Mouse (Mus musculus) fat pad, adult 2 months (tissue): ENCODE measurements around the gene Nrbp1.
"Not testable (repeated sequence)": the region's sequence is repeated elsewhere in the genome, so short reads cannot be mapped to it uniquely, and the experiment has no call there.

Experiments used
- DNase-seq: peaks from one replicate; pipeline ENCODE4 v3.0.0-alpha.2; 2011; ENCODE audit warnings: low read depth, low spot score; ENCODE audit errors: extremely low read depth

Gene Nrbp1

GRCm38 (mm10) chr5:31204421-31204820 lies 36.2 kb upstream of the Nrbp1 start:
- DNase-seq = no peak

GRCm38 (mm10) chr5:31216554-31216953 lies 24.1 kb upstream of the Nrbp1 start:
- not testable (repeated sequence) for DNase-seq

GRCm38 (mm10) chr5:31218294-31218693 lies 22.4 kb upstream of the Nrbp1 start:
- DNase-seq = no peak

GRCm38 (mm10) chr5:31219070-31219469 lies 21.6 kb upstream of the Nrbp1 start:
- no peak for DNase-seq

GRCm38 (mm10) chr5:31219474-31219873 lies 21.2 kb upstream of the Nrbp1 start:
- DNase-seq = no peak

GRCm38 (mm10) chr5:31219911-31220447 lies 20.7 kb upstream of the Nrbp1 start:
- DNase-seq = no peak

- DNase-seq = no peak
Measured at GRCm38 (mm10) chr5:31220448-31221303, 20.0 kb upstream of the Nrbp1 start, which contains the start of gene Ppm1g. Gene Ppm1g (minus strand): TSS chr5:31220687.

- no peak for DNase-seq
Measured at GRCm38 (mm10) chr5:31221304-31221945, 19.2 kb upstream of the Nrbp1 start.

- DNase-seq = no peak
Measured at GRCm38 (mm10) chr5:31222696-31223095, 18.0 kb upstream of the Nrbp1 start.

- no peak for DNase-seq
Measured at GRCm38 (mm10) chr5:31226641-31227040, 14.0 kb upstream of the Nrbp1 start.

GRCm38 (mm10) chr5:31241522-31242034 lies 914 bp downstream of the Nrbp1 start:
- no peak for DNase-seq

GRCm38 (mm10) chr5:31242191-31242590 lies 1.5 kb downstream of the Nrbp1 start:
- DNase-seq = no peak

GRCm38 (mm10) chr5:31250716-31251115 lies 10.1 kb downstream of the Nrbp1 start:
- DNase-seq = no peak

- DNase-seq = no peak
Measured at GRCm38 (mm10) chr5:31251541-31252101, 11.0 kb downstream of the Nrbp1 start, which contains the start of gene Krtcap3. Gene Krtcap3 (plus strand): TSS chr5:31251691.

- no peak for DNase-seq
Measured at GRCm38 (mm10) chr5:31252151-31252550, 11.5 kb downstream of the Nrbp1 start.

- DNase-seq = no peak
Measured at GRCm38 (mm10) chr5:31252795-31253545, 12.3 kb downstream of the Nrbp1 start.

- DNase-seq = no peak
Measured at GRCm38 (mm10) chr5:31253806-31254205, 13.1 kb downstream of the Nrbp1 start.

GRCm38 (mm10) chr5:31254452-31254851 lies 13.8 kb downstream of the Nrbp1 start:
- DNase-seq = peak; percentile 70

- no peak for DNase-seq
Measured at GRCm38 (mm10) chr5:31254901-31255300, 14.2 kb downstream of the Nrbp1 start.

- no peak for DNase-seq
Measured at GRCm38 (mm10) chr5:31255381-31255780, 14.7 kb downstream of the Nrbp1 start.

GRCm38 (mm10) chr5:31255971-31256370 lies 15.3 kb downstream of the Nrbp1 start:
- DNase-seq = no peak
